Mouse (Mus musculus) liver, embryonic 14.5 days (tissue): Measurements from ENCODE around the gene P2rx7.

Source experiments
- CTCF ChIP-seq: IDR thresholded peaks from 2 replicates; pipeline ENCODE4 v1.5.1; 2016; ENCODE audit warnings: antibody characterized with exemption, low read depth, control low read depth
- EP300 ChIP-seq: IDR thresholded peaks from 2 replicates; pipeline ENCODE4 v1.6.1; 2016; ENCODE audit warnings: antibody characterized with exemption, low read depth

- TF ChIP-seq CTCF (no peak), EP300 (no peak)
Observed at GRCm38 (mm10) chr5:122623861-122624260, 19.9 kb upstream of the P2rx7 start.
